Mouse (Mus musculus) limb, embryonic 12.5 days (tissue): ENCODE measurements around the gene Ggt5. TPM values are rescaled to one million over a fixed set of nuclear protein-coding genes. Genes with fewer than 3 reads are reported as not detected.

Source experiments
- ATAC-seq: fragments of 200-750 bp; cut with Nextera tagmentation; 2 replicates; pipeline ENCODE4 v1.8.0; 2017; ENCODE audit warnings: low read depth, moderate TSS enrichment; ENCODE audit not compliant: insufficient number of reproducible peaks, insufficient read depth, low FRiP score, low TSS enrichment
- H3K27ac ChIP-seq: fragments of 300-500 bp; sonication (generic); 2 replicates; pipeline ENCODE4 v1.5.1; 2016; ENCODE audit warnings: mild to moderate bottlenecking, moderate library complexity
- H3K27me3 ChIP-seq: fragments of 300-500 bp; sonication (generic); 2 replicates; pipeline ENCODE4 v1.6.1; 2016; ENCODE audit warnings: mild to moderate bottlenecking, moderate library complexity
- H3K36me3 ChIP-seq: fragments of 300-500 bp; sonication (generic); 2 replicates; pipeline ENCODE4 v1.6.1; 2016; ENCODE audit warnings: mild to moderate bottlenecking, moderate library complexity
- H3K4me1 ChIP-seq: fragments of 300-500 bp; sonication (generic); replicated peaks from 2 replicates; pipeline ENCODE4 v1.6.1; 2016
- H3K4me2 ChIP-seq: fragments of 300-500 bp; sonication (generic); 2 replicates; pipeline ENCODE4 v1.6.1; 2016; ENCODE audit warnings: mild to moderate bottlenecking, moderate library complexity
- H3K4me3 ChIP-seq: fragments of 300-500 bp; sonication (generic); replicated peaks from 2 replicates; pipeline ENCODE4 v1.5.1; 2016; ENCODE audit warnings: mild to moderate bottlenecking
- H3K9ac ChIP-seq: fragments of 300-500 bp; sonication (generic); replicated peaks from 2 replicates; pipeline ENCODE4 v1.6.1; 2016; ENCODE audit warnings: mild to moderate bottlenecking, moderate library complexity
- H3K9me3 ChIP-seq: fragments of 300-500 bp; sonication (generic); 2 replicates; pipeline ENCODE4 v1.6.1; 2016; ENCODE audit warnings: mild to moderate bottlenecking, moderate library complexity
- WGBS: fragments of 180-500 bp; shearing (Covaris S2); methylation state at CpG from one replicate; pipeline ENCODE4 v1.1.7; 2016; 5-methylcytosine and 5-hydroxymethylcytosine counted together
- polyA plus RNA-seq: library from polyadenylated mRNA; unstranded; fragments of >200 nt; fragmentation: Nextera tagmentation; extraction: Ambion mirVana; gene quantifications from 2 replicates; pipeline ENCODE4 v1.2.1, GENCODE M21; 2016

Ggt5 gene
- polyA plus RNA-seq, 1 experiment from 2014 or later: 1.1 TPM

DNA sequence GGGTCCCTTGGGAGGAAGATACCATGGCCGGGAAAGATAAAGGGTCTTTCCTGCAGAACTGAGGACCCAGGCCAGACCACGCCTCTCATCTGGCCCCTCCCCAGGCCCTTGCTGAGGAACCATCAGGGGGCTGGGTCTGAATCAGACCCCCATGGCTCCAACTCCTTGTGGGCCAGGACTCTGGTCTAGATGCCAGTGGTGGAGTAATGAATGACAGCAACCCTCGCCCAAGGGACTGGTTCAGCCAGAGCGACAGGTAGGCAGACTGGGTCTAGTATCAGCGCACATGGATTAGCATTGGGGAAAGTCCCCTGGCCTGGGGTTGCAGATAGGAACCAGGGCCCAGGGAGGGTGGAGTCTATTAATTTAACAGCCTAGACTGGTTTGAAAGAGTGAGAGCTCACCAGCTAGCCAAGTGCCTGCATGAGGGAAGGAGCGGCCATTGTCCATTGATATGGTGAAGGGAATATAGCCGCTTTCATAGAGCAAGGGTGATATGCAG, 52.6 kb downstream of the Ggt5 start:
- WGBS: 88% methylated on average over 7 of the region's 7 CpGs

DNA sequence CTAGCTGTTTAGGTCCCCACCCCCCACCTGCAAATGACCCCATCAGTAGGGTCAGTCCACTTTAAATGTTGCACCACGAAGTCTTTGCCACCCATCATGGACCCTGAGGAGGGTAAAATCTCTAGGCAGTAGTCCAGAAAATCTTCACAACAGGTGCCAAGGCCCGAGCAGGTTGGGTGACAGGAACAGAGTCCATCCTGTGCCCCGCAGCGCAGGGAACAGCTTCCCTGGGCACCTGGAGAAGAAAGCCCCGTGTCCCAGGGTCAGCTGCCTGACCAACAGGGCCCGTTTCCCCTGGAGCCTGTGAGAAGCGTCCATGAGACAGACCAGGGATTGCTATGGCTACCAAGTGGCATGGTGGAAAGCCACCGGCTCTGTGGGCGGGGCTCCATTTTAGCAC, 53.3 kb downstream of the Ggt5 start:
- H3K4me3 ChIP-seq: no peak overlapping the region
- 85% methylated on average over 9 of the region's 9 CpGs for WGBS
- peaks cover 19% of the 10 kb centered on the region for H3K36me3 ChIP-seq
- H3K27ac ChIP-seq: no peak overlapping the region
- no peaks in the 10 kb centered on the region for H3K27me3 ChIP-seq
- H3K9me3 ChIP-seq: no peaks in the 10 kb centered on the region
- H3K4me2 ChIP-seq: no peak overlapping the region
- no peak overlapping the region for H3K9ac ChIP-seq
- H3K4me1 ChIP-seq: peaks cover 12% of the 10 kb centered on the region
- no peak for ATAC-seq

More for the DNA sequence above, 52.6 kb downstream of the Ggt5 start:
- H3K9me3 ChIP-seq: no peaks in the 10 kb centered on the region
- H3K9ac ChIP-seq: no peak overlapping the region
- H3K4me1 ChIP-seq: peaks cover 12% of the 10 kb centered on the region
- no peak overlapping the region for H3K27ac ChIP-seq
- H3K4me3 ChIP-seq: no peak overlapping the region
- H3K27me3 ChIP-seq: no peaks in the 10 kb centered on the region
- no peak for ATAC-seq
- H3K36me3 ChIP-seq: peaks cover 12% of the 10 kb centered on the region
- H3K4me2 ChIP-seq: no peak overlapping the region

DNA sequence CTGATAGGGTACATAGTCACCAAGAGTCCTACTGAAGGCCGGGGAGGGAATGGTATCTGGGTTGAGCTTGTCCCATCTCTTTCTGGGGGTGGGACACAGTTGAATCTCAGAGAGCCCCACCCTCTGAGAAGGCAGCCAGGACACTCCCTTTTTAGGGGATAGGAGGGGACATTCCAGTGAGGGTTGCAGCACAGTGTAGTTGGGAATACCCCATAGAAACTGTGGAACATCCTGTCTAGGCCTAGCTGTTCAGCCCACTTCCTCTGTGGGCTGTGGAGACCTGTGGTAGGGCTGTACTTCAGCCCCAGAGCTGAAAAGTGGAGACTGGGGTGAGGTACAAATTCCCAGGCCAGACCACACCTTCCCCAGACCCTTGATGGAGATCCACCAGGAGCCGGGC, 53.8 kb downstream of the Ggt5 start:
- Histone ChIP-seq H3K4me1 (peaks cover 12% of the 10 kb centered on the region), H3K27ac (no peak overlapping the region), H3K9me3 (no peaks in the 10 kb centered on the region), H3K9ac (no peak overlapping the region), H3K4me2 (no peak overlapping the region), H3K27me3 (no peaks in the 10 kb centered on the region), H3K4me3 (no peak overlapping the region), H3K36me3 (peaks cover 24% of the 10 kb centered on the region)
- 82% methylated on average over 2 of the region's 2 CpGs for WGBS
- no peak for ATAC-seq

DNA sequence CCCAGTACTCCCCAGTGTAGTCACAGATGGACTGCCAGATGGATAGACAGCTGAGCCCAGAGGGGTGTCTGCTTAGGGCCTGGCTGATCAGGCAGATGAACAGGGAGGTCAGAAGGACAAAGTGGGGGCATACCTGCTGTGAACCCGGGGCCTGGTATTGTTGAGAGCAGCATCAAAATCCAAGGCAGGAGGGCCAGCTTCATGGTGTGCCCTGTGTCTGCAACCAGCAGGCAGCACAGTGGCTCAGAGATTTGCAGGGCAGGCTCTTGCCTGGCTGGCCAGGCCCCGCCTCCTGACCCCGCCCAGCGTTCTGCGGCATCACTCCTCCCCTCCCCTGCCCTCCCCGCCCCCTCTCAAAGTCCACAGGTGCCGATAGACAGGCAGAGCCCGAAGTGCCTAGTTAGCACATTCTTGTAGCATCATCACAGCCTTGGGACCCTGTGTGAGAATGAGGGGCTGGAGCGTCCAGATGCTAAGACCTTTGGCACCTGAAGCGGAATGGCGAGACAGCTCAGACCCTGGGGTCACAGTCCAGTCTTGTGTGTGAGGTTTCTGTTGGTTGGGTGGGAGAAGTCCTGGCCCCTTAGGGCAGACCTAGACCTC, 54.7 kb downstream of the Ggt5 start, which contains the start of gene Susd2:
Gene Susd2 (minus strand): TSS at position 268 of the 603 bp plus-strand sequence.
- peaks cover 33% of the 10 kb centered on the region for H3K36me3 ChIP-seq
- no peaks in the 10 kb centered on the region for H3K27me3 ChIP-seq
- peak within 1 kb of the TSS; percentile 66 for H3K27ac ChIP-seq
- peak within 1 kb of the TSS; percentile 40 for H3K9ac ChIP-seq
- 0 out of 2 replicates have a peak, but pooled peaks have one; percentile 9 for ATAC-seq
- WGBS: 3% methylated on average over 11 of the region's 11 CpGs
- peaks cover 12% of the 10 kb centered on the region for H3K4me1 ChIP-seq
- peak within 1 kb of the TSS; percentile 48 for H3K4me2 ChIP-seq
- no peaks in the 10 kb centered on the region for H3K9me3 ChIP-seq
- H3K4me3 ChIP-seq: peak within 1 kb of the TSS; percentile 8; the same call in 1 of the 2 replicates

DNA sequence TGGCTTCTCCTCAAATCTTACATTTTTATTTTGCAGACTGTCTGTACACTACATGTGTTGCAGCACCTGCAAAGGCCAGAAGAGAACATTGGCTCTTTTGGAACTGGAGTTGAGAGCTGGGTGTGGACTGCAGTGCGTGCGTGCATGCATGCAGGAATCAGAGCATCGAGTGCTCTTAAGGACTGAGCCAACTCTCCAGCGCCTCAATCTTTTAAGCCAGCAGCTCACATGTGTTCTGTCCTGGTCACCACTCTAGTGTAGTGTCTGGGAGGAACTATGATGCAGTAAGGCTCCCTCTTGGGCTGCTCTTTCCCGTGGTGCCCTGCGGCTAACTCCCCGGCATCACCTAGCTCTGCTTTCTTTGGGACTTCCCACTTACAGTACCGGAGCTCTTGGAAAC, 56.5 kb downstream of the Ggt5 start:
- WGBS: 93% methylated on average over 8 of the region's 8 CpGs
- H3K4me3 ChIP-seq: no peak overlapping the region
- peaks cover 51% of the 10 kb centered on the region for H3K36me3 ChIP-seq
- no peak overlapping the region for H3K27ac ChIP-seq
- no peaks in the 10 kb centered on the region for H3K27me3 ChIP-seq
- no peaks in the 10 kb centered on the region for H3K9me3 ChIP-seq
- no peak overlapping the region for H3K9ac ChIP-seq
- ATAC-seq: no peak
- H3K4me2 ChIP-seq: no peak overlapping the region
- peaks cover 12% of the 10 kb centered on the region for H3K4me1 ChIP-seq

DNA sequence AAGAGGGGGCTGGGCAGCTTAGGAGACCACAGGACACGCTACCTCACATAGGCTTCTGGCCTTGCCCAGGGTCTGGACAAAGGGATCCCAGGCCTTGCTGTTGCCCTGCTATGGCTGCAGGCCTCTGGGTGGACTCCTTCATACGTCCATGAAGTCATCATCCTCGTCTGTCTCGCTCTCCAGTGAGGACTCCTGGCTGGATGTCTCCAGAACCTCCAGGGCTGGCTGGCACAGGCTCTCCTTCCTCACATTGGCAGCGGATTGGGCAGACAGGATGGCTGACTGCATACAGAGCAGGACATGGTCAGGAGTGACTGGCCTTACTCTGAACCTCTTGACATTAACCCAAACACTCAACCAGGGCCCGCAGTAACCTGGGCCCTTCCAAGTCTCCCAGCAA, 57.3 kb downstream of the Ggt5 start:
- no peaks in the 10 kb centered on the region for H3K9me3 ChIP-seq
- H3K4me3 ChIP-seq: no peak overlapping the region
- H3K9ac ChIP-seq: no peak overlapping the region
- no peak overlapping the region for H3K27ac ChIP-seq
- H3K4me1 ChIP-seq: peaks cover 12% of the 10 kb centered on the region
- no peak for ATAC-seq
- 93% methylated on average over 6 of the region's 6 CpGs for WGBS
- H3K36me3 ChIP-seq: peaks cover 59% of the 10 kb centered on the region
- H3K27me3 ChIP-seq: no peaks in the 10 kb centered on the region
- H3K4me2 ChIP-seq: no peak overlapping the region

DNA sequence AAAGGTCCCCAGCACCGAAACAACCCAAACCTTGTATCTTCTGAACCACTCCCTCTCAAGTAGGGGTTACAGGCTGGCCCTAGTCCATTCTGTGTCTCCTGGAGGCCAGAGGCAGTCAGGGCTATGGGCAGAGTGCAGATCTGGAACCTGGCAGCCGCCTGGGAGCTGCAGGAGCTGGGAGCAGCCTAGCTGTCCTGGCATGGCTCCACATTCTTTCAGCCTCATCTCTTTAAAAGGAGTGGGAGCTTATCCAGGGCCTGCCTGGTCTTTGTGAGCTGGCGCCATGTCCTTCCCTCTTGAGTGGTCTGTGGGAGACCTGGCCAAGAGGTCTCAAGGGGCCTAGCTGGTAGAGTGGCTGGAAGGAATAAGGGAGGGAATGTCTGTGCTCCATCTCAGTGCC, 58.2 kb downstream of the Ggt5 start:
- Histone ChIP-seq H3K27me3 (no peaks in the 10 kb centered on the region), H3K4me2 (no peak overlapping the region), H3K27ac (no peak overlapping the region), H3K4me1 (peaks cover 12% of the 10 kb centered on the region), H3K36me3 (peaks cover 68% of the 10 kb centered on the region), H3K9ac (no peak overlapping the region), H3K4me3 (no peak overlapping the region), H3K9me3 (no peaks in the 10 kb centered on the region)
- no peak for ATAC-seq
- 92% methylated on average over 3 of the region's 3 CpGs for WGBS

DNA sequence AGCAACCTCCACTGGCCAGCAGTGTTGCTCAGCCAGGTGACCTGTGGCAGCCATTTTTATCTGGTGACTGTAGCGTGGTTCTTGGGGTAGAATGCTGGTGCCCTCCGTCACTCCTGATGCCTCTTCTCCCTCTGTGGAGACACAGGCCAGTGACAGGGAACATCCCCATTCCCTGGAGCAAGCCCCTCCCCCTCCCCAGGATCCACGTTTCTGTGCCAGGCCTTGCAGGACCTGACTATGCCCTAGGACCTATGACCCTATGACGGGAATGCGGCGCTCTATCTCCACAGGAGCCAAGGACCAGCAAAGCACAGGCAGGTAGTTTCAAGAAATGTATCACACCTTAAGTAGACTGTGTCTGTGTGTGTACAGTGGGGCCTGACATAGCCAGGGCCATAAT, 59.0 kb downstream of the Ggt5 start:
- Histone ChIP-seq H3K27me3 (no peaks in the 10 kb centered on the region), H3K9ac (no peak overlapping the region), H3K27ac (no peak overlapping the region), H3K4me1 (peaks cover 11% of the 10 kb centered on the region), H3K36me3 (peaks cover 76% of the 10 kb centered on the region), H3K4me2 (no peak overlapping the region), H3K4me3 (no peak overlapping the region), H3K9me3 (no peaks in the 10 kb centered on the region)
- WGBS: 90% methylated on average over 6 of the region's 6 CpGs
- ATAC-seq: no peak

DNA sequence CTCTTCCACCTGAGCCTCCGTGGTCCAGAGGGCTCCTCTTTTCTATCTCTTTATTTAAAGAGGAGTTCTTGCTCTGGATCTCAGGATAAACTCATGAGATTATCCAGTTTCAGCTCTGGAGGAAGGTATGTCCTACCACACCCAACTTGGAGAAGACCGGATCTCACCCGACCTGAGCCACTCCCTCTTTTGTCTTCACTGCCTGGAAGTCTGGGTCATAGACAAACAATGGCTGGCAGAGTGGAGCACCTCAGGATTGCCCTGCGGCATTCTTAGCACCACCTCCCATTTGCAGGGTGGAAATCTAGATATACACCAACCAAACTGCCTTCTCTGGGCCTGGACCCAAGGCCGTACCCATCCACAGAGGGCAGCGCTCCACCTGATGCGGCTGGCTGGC, 59.9 kb downstream of the Ggt5 start:
- H3K9ac ChIP-seq: no peak overlapping the region
- H3K4me1 ChIP-seq: peaks cover 2% of the 10 kb centered on the region; the same call in 1 of the 2 replicates
- no peaks in the 10 kb centered on the region for H3K9me3 ChIP-seq
- H3K36me3 ChIP-seq: peaks cover 84% of the 10 kb centered on the region
- H3K27ac ChIP-seq: no peak overlapping the region
- H3K4me3 ChIP-seq: no peak overlapping the region
- H3K27me3 ChIP-seq: no peaks in the 10 kb centered on the region
- H3K4me2 ChIP-seq: no peak overlapping the region
- no peak for ATAC-seq
- 93% methylated on average over 7 of the region's 7 CpGs for WGBS

DNA sequence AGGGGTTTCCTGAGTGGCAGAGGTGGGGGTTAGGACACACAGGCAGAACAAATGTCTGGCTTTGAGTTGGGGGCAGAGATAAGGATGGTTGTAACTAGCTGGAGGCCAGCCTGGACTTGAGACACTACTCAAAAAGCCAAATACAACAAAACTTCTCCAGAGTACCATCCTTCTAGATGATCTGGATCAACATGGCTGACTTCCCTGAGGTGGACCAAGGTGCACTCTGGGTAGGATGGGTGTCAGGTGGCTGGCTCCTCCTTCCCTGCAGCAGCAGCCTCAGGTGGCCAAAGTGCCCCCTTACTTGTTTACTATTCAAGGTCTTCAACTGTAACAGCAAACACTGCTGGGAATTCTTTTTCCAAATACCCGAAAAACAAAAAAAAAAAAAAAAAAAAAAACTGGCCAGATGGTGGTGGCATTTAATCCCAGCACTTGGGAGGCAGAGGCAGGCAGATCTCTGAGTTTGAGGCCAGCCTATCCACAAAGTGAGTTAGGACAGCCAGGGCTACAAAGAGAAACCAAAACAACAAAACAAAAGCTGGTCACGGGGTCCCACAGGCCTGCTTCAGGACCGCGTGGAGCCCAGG, 60.4 kb downstream of the Ggt5 start:
- peaks cover 89% of the 10 kb centered on the region for H3K36me3 ChIP-seq
- H3K4me1 ChIP-seq: no peaks in the 10 kb centered on the region
- no peaks in the 10 kb centered on the region for H3K9me3 ChIP-seq
- H3K27ac ChIP-seq: no peak overlapping the region
- WGBS: 88% methylated on average over 4 of the region's 4 CpGs
- no peak for ATAC-seq
- no peak overlapping the region for H3K9ac ChIP-seq
- H3K4me2 ChIP-seq: no peak overlapping the region
- no peaks in the 10 kb centered on the region for H3K27me3 ChIP-seq
- H3K4me3 ChIP-seq: no peak overlapping the region

DNA sequence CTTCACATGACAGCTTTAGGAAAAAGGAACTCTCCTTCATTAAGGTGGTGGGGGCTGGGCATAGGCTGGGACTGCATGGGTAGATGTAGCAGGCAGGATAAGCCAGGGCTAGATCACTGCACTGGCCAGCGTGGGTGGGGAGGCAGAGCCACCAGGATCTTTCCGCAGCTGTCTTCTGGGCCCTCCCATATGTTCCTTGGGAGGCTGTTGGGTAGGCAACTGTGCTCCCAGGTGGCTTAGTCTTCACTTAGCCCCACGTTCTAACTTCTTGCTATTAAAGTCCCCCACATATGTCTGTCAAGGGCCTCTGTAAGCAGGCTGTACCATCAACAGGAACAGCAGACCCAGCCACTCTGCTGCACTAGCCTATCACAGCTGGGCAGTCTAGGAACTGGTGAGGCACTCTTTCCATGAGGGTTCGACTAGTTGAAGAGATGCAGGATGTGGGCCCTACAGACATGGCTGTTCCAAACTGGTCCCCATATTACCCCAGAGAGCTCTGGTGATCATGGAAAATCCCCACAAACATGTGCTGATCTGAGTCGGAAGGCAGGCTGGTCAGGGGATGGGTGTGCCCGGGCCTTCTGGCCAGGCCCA, 61.3 kb downstream of the Ggt5 start:
- peaks cover 98% of the 10 kb centered on the region for H3K36me3 ChIP-seq
- no peak overlapping the region for H3K9ac ChIP-seq
- H3K4me3 ChIP-seq: no peak overlapping the region
- H3K27me3 ChIP-seq: no peaks in the 10 kb centered on the region
- H3K4me2 ChIP-seq: no peak overlapping the region
- H3K9me3 ChIP-seq: no peaks in the 10 kb centered on the region
- no peak for ATAC-seq
- no peaks in the 10 kb centered on the region for H3K4me1 ChIP-seq
- no peak overlapping the region for H3K27ac ChIP-seq
- WGBS: 86% methylated on average over 6 of the region's 6 CpGs
